Mouse (Mus musculus): ENCODE results near the gene 6030468B19Rik. TPM values are rescaled to one million over a fixed set of nuclear protein-coding genes. Genes with fewer than 3 reads are reported as not detected.

Gene 6030468B19Rik
- polyA plus RNA-seq, 1 experiment from 2014 or later = 0.27 TPM

- Histone ChIP-seq H3K36me3 (replicated peaks; ENCODE audit: control insufficient read depth, insufficient read depth, low read depth, low read length) (no peaks in the 10 kb centered on the region), H3K4me1 (ENCODE audit: control insufficient read depth, insufficient read depth, low read length) (peaks cover 12% of the 10 kb centered on the region), H3K27me3 (ENCODE audit: control insufficient read depth, insufficient read depth, low read length) (peaks cover 5% of the 10 kb centered on the region)
Observed at GRCm38 (mm10) chr11:117780582-117781111, 16.8 kb upstream of the 6030468B19Rik start.

GRCm38 (mm10) chr11:117781199-117781821, 16.1 kb upstream of the 6030468B19Rik start:
- Histone ChIP-seq H3K4me2 (ENCODE audit: low read depth, low read length) (peak overlapping the region; percentile 81), H3K27me3 (ENCODE audit: control insufficient read depth, insufficient read depth, low read length) (peaks cover 5% of the 10 kb centered on the region)
- WGBS = 17% methylated on average over 18 of the region's 18 CpGs

More at GRCm38 (mm10) chr11:117780582-117781111, 16.8 kb upstream of the 6030468B19Rik start:
- H3K4me2 ChIP-seq (ENCODE audit: low read depth, low read length) = peak overlapping the region; percentile 81
- no peaks in the 10 kb centered on the region for H3K9me3 ChIP-seq (replicated peaks; ENCODE audit: control insufficient read depth, low read length)
- DNase-seq (ENCODE audit: low spot score) (peak; percentile 90), ATAC-seq (replicated peaks; ENCODE audit: insufficient number of reproducible peaks, low FRiP score, low TSS enrichment, low read depth) (peak; percentile 42; the same call in 1 of the 2 replicates)
- peak overlapping the region; percentile 72; the same call in 1 of the 2 replicates for H3K9ac ChIP-seq (replicated peaks; ENCODE audit: low read length)
- WGBS = 1% methylated on average over 19 of the region's 19 CpGs
- peak overlapping the region; percentile 39 for H3K4me3 ChIP-seq (ENCODE audit: low read depth, low read length)
- peak overlapping the region; percentile 62; the same call in 1 of the 2 replicates for H3K27ac ChIP-seq (replicated peaks; ENCODE audit: low read depth, low read length)

GRCm38 (mm10) chr11:117781993-117782704, 15.3 kb upstream of the 6030468B19Rik start, which contains the start of the genes Tmc8 and Tmc6:
Gene Tmc8, plus strand, starts transcription at chr11:117782076.
Gene Tmc6, minus strand, starts transcription at chr11:117782198.
- WGBS = 40% methylated on average over 24 of the region's 24 CpGs
- Histone ChIP-seq H3K4me1 (ENCODE audit: control insufficient read depth, insufficient read depth, low read length) (peaks cover 12% of the 10 kb centered on the region), H3K36me3 (replicated peaks; ENCODE audit: control insufficient read depth, insufficient read depth, low read depth, low read length) (no peaks in the 10 kb centered on the region), H3K4me2 (ENCODE audit: low read depth, low read length) (peak within 1 kb of the TSS; percentile 81), H3K27ac (replicated peaks; ENCODE audit: low read depth, low read length) (peak within 1 kb of the TSS; percentile 31; the same call in 1 of the 2 replicates), H3K4me3 (ENCODE audit: low read depth, low read length) (peak within 1 kb of the TSS; percentile 28), H3K27me3 (ENCODE audit: control insufficient read depth, insufficient read depth, low read length) (peaks cover 5% of the 10 kb centered on the region), H3K9ac (replicated peaks; ENCODE audit: low read length) (peak within 1 kb of the TSS; percentile 42; the same call in 1 of the 2 replicates), H3K9me3 (replicated peaks; ENCODE audit: control insufficient read depth, low read length) (no peaks in the 10 kb centered on the region)
- DNase-seq (ENCODE audit: low spot score) (no peak), ATAC-seq (replicated peaks; ENCODE audit: insufficient number of reproducible peaks, low FRiP score, low TSS enrichment, low read depth) (no peak)

More at GRCm38 (mm10) chr11:117781199-117781821, 16.1 kb upstream of the 6030468B19Rik start:
- Histone ChIP-seq H3K9ac (replicated peaks; ENCODE audit: low read length) (no peak overlapping the region), H3K27ac (replicated peaks; ENCODE audit: low read depth, low read length) (peak overlapping the region; percentile 31; the same call in 1 of the 2 replicates), H3K4me3 (ENCODE audit: low read depth, low read length) (peak overlapping the region; percentile 1; the same call in 1 of the 2 replicates), H3K4me1 (ENCODE audit: control insufficient read depth, insufficient read depth, low read length) (peaks cover 12% of the 10 kb centered on the region), H3K36me3 (replicated peaks; ENCODE audit: control insufficient read depth, insufficient read depth, low read depth, low read length) (no peaks in the 10 kb centered on the region), H3K9me3 (replicated peaks; ENCODE audit: control insufficient read depth, low read length) (no peaks in the 10 kb centered on the region)
- ATAC-seq (replicated peaks; ENCODE audit: insufficient number of reproducible peaks, low FRiP score, low TSS enrichment, low read depth) (no peak), DNase-seq (ENCODE audit: low spot score) (no peak)

- Histone ChIP-seq H3K4me1 (ENCODE audit: control insufficient read depth, insufficient read depth, low read length) (peaks cover 12% of the 10 kb centered on the region), H3K36me3 (replicated peaks; ENCODE audit: control insufficient read depth, insufficient read depth, low read depth, low read length) (no peaks in the 10 kb centered on the region), H3K27me3 (ENCODE audit: control insufficient read depth, insufficient read depth, low read length) (peaks cover 5% of the 10 kb centered on the region), H3K27ac (replicated peaks; ENCODE audit: low read depth, low read length) (no peak overlapping the region), H3K9me3 (replicated peaks; ENCODE audit: control insufficient read depth, low read length) (no peaks in the 10 kb centered on the region), H3K4me3 (ENCODE audit: low read depth, low read length) (peak overlapping the region; percentile 28), H3K9ac (replicated peaks; ENCODE audit: low read length) (peak overlapping the region; percentile 42; the same call in 1 of the 2 replicates), H3K4me2 (ENCODE audit: low read depth, low read length) (peak overlapping the region; percentile 62)
- DNase-seq (ENCODE audit: low spot score) (no peak), ATAC-seq (replicated peaks; ENCODE audit: insufficient number of reproducible peaks, low FRiP score, low TSS enrichment, low read depth) (no peak)
- 40% methylated on average over 9 of the region's 9 CpGs for WGBS
Observed at GRCm38 (mm10) chr11:117782705-117783034, 14.8 kb upstream of the 6030468B19Rik start.

GRCm38 (mm10) chr11:117783089-117783488, 14.4 kb upstream of the 6030468B19Rik start:
- ATAC-seq (replicated peaks; ENCODE audit: insufficient number of reproducible peaks, low FRiP score, low TSS enrichment, low read depth) = no peak
- no peak overlapping the region for H3K27ac ChIP-seq (replicated peaks; ENCODE audit: low read depth, low read length)
- H3K36me3 ChIP-seq (replicated peaks; ENCODE audit: control insufficient read depth, insufficient read depth, low read depth, low read length) = no peaks in the 10 kb centered on the region
- H3K9me3 ChIP-seq (replicated peaks; ENCODE audit: control insufficient read depth, low read length) = no peaks in the 10 kb centered on the region
- DNase-seq (ENCODE audit: low spot score) = peak; percentile 80
- peak overlapping the region; percentile 28 for H3K4me3 ChIP-seq (ENCODE audit: low read depth, low read length)
- H3K9ac ChIP-seq (replicated peaks; ENCODE audit: low read length) = peak overlapping the region; percentile 42; the same call in 1 of the 2 replicates
- peak overlapping the region; percentile 62 for H3K4me2 ChIP-seq (ENCODE audit: low read depth, low read length)
- peaks cover 12% of the 10 kb centered on the region for H3K4me1 ChIP-seq (ENCODE audit: control insufficient read depth, insufficient read depth, low read length)
- peaks cover 5% of the 10 kb centered on the region for H3K27me3 ChIP-seq (ENCODE audit: control insufficient read depth, insufficient read depth, low read length)
- WGBS = 4% methylated on average over 31 of the region's 31 CpGs

GRCm38 (mm10) chr11:117783683-117784309, 13.7 kb upstream of the 6030468B19Rik start:
- Histone ChIP-seq H3K9me3 (replicated peaks; ENCODE audit: control insufficient read depth, low read length) (no peaks in the 10 kb centered on the region), H3K4me1 (ENCODE audit: control insufficient read depth, insufficient read depth, low read length) (peaks cover 9% of the 10 kb centered on the region), H3K4me3 (ENCODE audit: low read depth, low read length) (no peak overlapping the region), H3K9ac (replicated peaks; ENCODE audit: low read length) (no peak overlapping the region), H3K4me2 (ENCODE audit: low read depth, low read length) (peak overlapping the region; percentile 62), H3K36me3 (replicated peaks; ENCODE audit: control insufficient read depth, insufficient read depth, low read depth, low read length) (no peaks in the 10 kb centered on the region), H3K27me3 (ENCODE audit: control insufficient read depth, insufficient read depth, low read length) (peaks cover 5% of the 10 kb centered on the region), H3K27ac (replicated peaks; ENCODE audit: low read depth, low read length) (no peak overlapping the region)
- WGBS = 29% methylated on average over 10 of the region's 10 CpGs
- ATAC-seq (replicated peaks; ENCODE audit: insufficient number of reproducible peaks, low FRiP score, low TSS enrichment, low read depth) (0 out of 2 replicates have a peak, but pooled peaks have one; percentile 25), DNase-seq (ENCODE audit: low spot score) (peak; percentile 24)

- no peak overlapping the region for H3K9ac ChIP-seq (replicated peaks; ENCODE audit: low read length)
Observed at GRCm38 (mm10) chr11:117786294-117786693, 11.2 kb upstream of the 6030468B19Rik start.

More at GRCm38 (mm10) chr11:117786294-117786693, 11.2 kb upstream of the 6030468B19Rik start:
- Histone ChIP-seq H3K27ac (replicated peaks; ENCODE audit: low read depth, low read length) (no peak overlapping the region), H3K27me3 (ENCODE audit: control insufficient read depth, insufficient read depth, low read length) (peaks cover 5% of the 10 kb centered on the region), H3K4me2 (ENCODE audit: low read depth, low read length) (no peak overlapping the region), H3K36me3 (replicated peaks; ENCODE audit: control insufficient read depth, insufficient read depth, low read depth, low read length) (no peaks in the 10 kb centered on the region), H3K9me3 (replicated peaks; ENCODE audit: control insufficient read depth, low read length) (no peaks in the 10 kb centered on the region), H3K4me3 (ENCODE audit: low read depth, low read length) (no peak overlapping the region), H3K4me1 (ENCODE audit: control insufficient read depth, insufficient read depth, low read length) (no peaks in the 10 kb centered on the region)
- ATAC-seq (replicated peaks; ENCODE audit: insufficient number of reproducible peaks, low FRiP score, low TSS enrichment, low read depth) (no peak), DNase-seq (ENCODE audit: low spot score) (peak; percentile 63)
- WGBS = 9% methylated on average over 10 of the region's 10 CpGs

Data from embryonic facial prominence, embryonic 11.5 days (tissue).